Mouse (Mus musculus): ENCODE results near the gene Gm7982. TPM values are rescaled to one million over a fixed set of nuclear protein-coding genes. Genes with fewer than 3 reads are reported as not detected.
"Not testable (repeated sequence)": the region's sequence is repeated elsewhere in the genome, so short reads cannot be mapped to it uniquely, and the experiment has no call there.

Gm7982 gene
- not detected in 2 replicates for polyA plus RNA-seq (2015; fragmentation: Nextera tagmentation; extraction: Ambion mirVana)

- no CpG with 5 or more reads among the region's 3 CpGs for WGBS
- not testable (repeated sequence) for H3K9me3 ChIP-seq; H3K36me3 ChIP-seq; H3K4me2 ChIP-seq; ATAC-seq (ENCODE audit: insufficient number of reproducible peaks, insufficient read depth, low FRiP score, low TSS enrichment, low read depth); H3K27me3 ChIP-seq; H3K9ac ChIP-seq; H3K27ac ChIP-seq; H3K4me3 ChIP-seq; H3K4me1 ChIP-seq
Observed at GRCm38 (mm10) chr5:95741714-95742113, at the start of gene Gm7982. Gene Gm7982, plus strand, starts transcription at chr5:95742014.

GRCm38 (mm10) chr5:95736073-95736472 is 5.7 kb upstream of the Gm7982 start, which contains the start of gene Gm7978:
Gene Gm7978, minus strand, starts transcription at chr5:95736173.
- H3K36me3 ChIP-seq; H3K9me3 ChIP-seq; H3K27ac ChIP-seq; H3K4me2 ChIP-seq; H3K4me1 ChIP-seq; ATAC-seq (ENCODE audit: insufficient number of reproducible peaks, insufficient read depth, low FRiP score, low TSS enrichment, low read depth); H3K27me3 ChIP-seq; H3K9ac ChIP-seq; H3K4me3 ChIP-seq: not testable (repeated sequence)
- no CpG with 5 or more reads among the region's 1 CpGs for whole genome bisulfite sequencing

GRCm38 (mm10) chr5:95775690-95776089 is 33.9 kb downstream of the Gm7982 start, which contains the start of gene E330014E10Rik:
Gene E330014E10Rik, plus strand, starts transcription at chr5:95775990.
- H3K4me2 ChIP-seq; H3K9me3 ChIP-seq; H3K27ac ChIP-seq; H3K9ac ChIP-seq; H3K36me3 ChIP-seq; ATAC-seq (ENCODE audit: insufficient number of reproducible peaks, insufficient read depth, low FRiP score, low TSS enrichment, low read depth); H3K27me3 ChIP-seq; H3K4me1 ChIP-seq; H3K4me3 ChIP-seq: not testable (repeated sequence)
- no CpG with 5 or more reads among the region's 2 CpGs for WGBS

Other genes with a start within 250 kb of the Gm7982 start
- gene Gm3286, start 231.3 kb upstream of the Gm7982 start, polyA plus RNA-seq (2015; fragmentation: Nextera tagmentation; extraction: Ambion mirVana) = not detected in 2 replicates
- not detected in 2 replicates for gene Gm7971, start 147.1 kb upstream of the Gm7982 start, polyA plus RNA-seq (2015; fragmentation: Nextera tagmentation; extraction: Ambion mirVana)
- not detected in 2 replicates for gene Gm7978, start 5.8 kb upstream of the Gm7982 start, polyA plus RNA-seq (2015; fragmentation: Nextera tagmentation; extraction: Ambion mirVana)
- not detected in 2 replicates for gene E330014E10Rik, start 34.0 kb downstream of the Gm7982 start, polyA plus RNA-seq (2015; fragmentation: Nextera tagmentation; extraction: Ambion mirVana)
- 0.92 and 1.4 TPM in 2 replicates for gene Cxcl13, start 214.9 kb downstream of the Gm7982 start, polyA plus RNA-seq (2015; fragmentation: Nextera tagmentation; extraction: Ambion mirVana)